Mouse (Mus musculus): Measurements from ENCODE around the gene Gm5485. TPM values are rescaled to one million over a fixed set of nuclear protein-coding genes. Genes with fewer than 3 reads are reported as not detected.

The Gm5485 gene
- polyA plus RNA-seq, 1 experiment = not detected

DNA sequence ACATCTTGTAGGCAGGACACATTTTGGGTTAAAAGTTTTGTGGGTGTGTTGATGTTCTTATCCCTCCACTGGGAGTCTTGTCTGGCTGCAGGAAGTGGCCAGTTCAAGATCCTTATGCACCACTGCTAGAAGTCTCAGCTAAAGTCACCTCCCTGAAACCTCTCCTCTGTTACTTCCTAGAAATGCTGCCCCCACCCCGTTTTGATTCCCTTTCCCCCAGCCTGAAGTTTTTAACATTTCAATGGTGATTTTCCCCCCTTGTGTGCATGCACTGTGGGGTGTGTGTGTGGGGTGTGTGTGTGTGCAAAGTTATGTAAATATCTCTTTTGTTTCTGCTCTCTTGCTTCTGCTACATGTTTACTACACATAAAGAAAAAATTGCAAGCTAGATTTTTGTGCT is 23.2 kb upstream of the Gm5485 start:
- Histone ChIP-seq H3K79me2 (ENCODE audit: control insufficient read depth, insufficient read depth) (no peaks in the 10 kb centered on the region), H3K36me3 (ENCODE audit: control insufficient read depth, insufficient read depth) (no peaks in the 10 kb centered on the region), H3ac (ENCODE audit: control insufficient read depth, insufficient read length, low read depth) (no peak overlapping the region), H3K79me3 (ENCODE audit: low read depth) (no peaks in the 10 kb centered on the region), H3K27me3 (ENCODE audit: control insufficient read depth, insufficient read depth, insufficient read length) (no peaks in the 10 kb centered on the region), H3K4me3 (ENCODE audit: insufficient read depth, poor library complexity, severe bottlenecking) (no peak overlapping the region)
- no peak for TF ChIP-seq CEBPB (IDR thresholded peaks at IDR 0.05; ENCODE audit: low read depth)
- TF ChIP-seq MAX (IDR thresholded peaks at IDR 0.05) = no peak
- no peak for TF ChIP-seq CTCF (IDR thresholded peaks at IDR 0.05; ENCODE audit: control insufficient read depth, insufficient read depth, insufficient read length)
- no peak for TF ChIP-seq MYOG (IDR thresholded peaks at IDR 0.05; ENCODE audit: control insufficient read depth, extremely low read depth, insufficient read length)
- no peak for TF ChIP-seq FOSL1 (IDR thresholded peaks at IDR 0.05; ENCODE audit: insufficient read depth, low read length, poor library complexity, severe bottlenecking)
- TF ChIP-seq MYOD1 (IDR thresholded peaks at IDR 0.05; ENCODE audit: control insufficient read depth, insufficient read length, low read depth) = no peak
- no peak for TF ChIP-seq USF1 (IDR thresholded peaks at IDR 0.05; ENCODE audit: low read depth)

DNA sequence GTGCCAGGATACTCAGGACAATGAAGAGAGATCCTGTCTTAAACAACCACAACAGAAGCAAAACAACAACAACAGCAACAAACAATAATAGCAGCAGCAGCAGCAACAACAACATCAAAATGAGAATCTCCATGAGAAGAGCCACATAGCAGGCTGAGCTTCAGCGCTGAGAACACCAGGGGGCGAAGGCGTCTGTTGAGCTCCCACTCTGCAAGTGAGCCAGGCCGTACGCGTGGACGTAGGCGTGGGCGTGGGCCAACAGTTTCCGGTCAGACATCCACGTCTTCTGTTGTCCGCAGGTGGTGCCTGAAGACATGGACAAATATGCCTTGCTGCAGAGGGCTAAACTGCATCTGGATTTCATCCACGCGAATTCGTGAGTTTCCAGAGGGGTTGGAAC is 18.8 kb upstream of the Gm5485 start, which contains the start of gene Morc1:
Gene Morc1 (plus strand): TSS at position 211 of the 400 bp plus-strand sequence.
- Histone ChIP-seq H3K4me3 (ENCODE audit: insufficient read depth, poor library complexity, severe bottlenecking) (no peak within 1 kb of the TSS), H3K79me3 (ENCODE audit: low read depth) (no peaks in the 10 kb centered on the region), H3ac (ENCODE audit: control insufficient read depth, insufficient read length, low read depth) (no peak within 1 kb of the TSS), H3K27me3 (ENCODE audit: control insufficient read depth, insufficient read depth, insufficient read length) (no peaks in the 10 kb centered on the region), H3K36me3 (ENCODE audit: control insufficient read depth, insufficient read depth) (no peaks in the 10 kb centered on the region), H3K79me2 (ENCODE audit: control insufficient read depth, insufficient read depth) (no peaks in the 10 kb centered on the region)
- no peak for TF ChIP-seq CTCF (IDR thresholded peaks at IDR 0.05; ENCODE audit: control insufficient read depth, insufficient read depth, insufficient read length)
- TF ChIP-seq CEBPB (IDR thresholded peaks at IDR 0.05; ENCODE audit: low read depth) = no peak
- no peak for TF ChIP-seq MAX (IDR thresholded peaks at IDR 0.05)
- no peak for TF ChIP-seq MYOG (IDR thresholded peaks at IDR 0.05; ENCODE audit: control insufficient read depth, extremely low read depth, insufficient read length)
- no peak for TF ChIP-seq FOSL1 (IDR thresholded peaks at IDR 0.05; ENCODE audit: insufficient read depth, low read length, poor library complexity, severe bottlenecking)
- no peak for TF ChIP-seq MYOD1 (IDR thresholded peaks at IDR 0.05; ENCODE audit: control insufficient read depth, insufficient read length, low read depth)
- TF ChIP-seq USF1 (IDR thresholded peaks at IDR 0.05; ENCODE audit: low read depth) = no peak

DNA sequence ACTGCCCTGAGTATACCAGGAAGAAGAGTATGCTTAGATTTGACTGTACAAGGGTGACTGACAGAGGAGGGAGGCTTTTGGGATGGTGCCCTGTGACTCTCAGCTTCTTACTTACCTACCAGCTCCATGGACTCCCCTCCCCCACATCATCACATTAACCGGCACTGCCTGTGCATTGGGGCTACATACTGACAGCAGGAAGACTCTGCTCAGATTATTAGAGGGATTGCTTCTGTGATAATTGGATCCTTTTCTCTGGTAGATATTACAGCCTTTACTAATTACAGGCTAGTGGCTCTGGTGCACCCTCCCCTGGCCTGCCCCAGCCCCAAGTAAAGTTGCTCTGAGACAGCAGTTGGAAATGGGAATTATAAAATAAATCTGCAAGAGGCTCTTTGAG is 17.2 kb upstream of the Gm5485 start:
- no peak overlapping the region for H3ac ChIP-seq (ENCODE audit: control insufficient read depth, insufficient read length, low read depth)
- TF ChIP-seq MAX (IDR thresholded peaks at IDR 0.05) (no peak), MYOD1 (IDR thresholded peaks at IDR 0.05; ENCODE audit: control insufficient read depth, insufficient read length, low read depth) (no peak), CTCF (IDR thresholded peaks at IDR 0.05; ENCODE audit: control insufficient read depth, insufficient read depth, insufficient read length) (no peak), MYOG (IDR thresholded peaks at IDR 0.05; ENCODE audit: control insufficient read depth, extremely low read depth, insufficient read length) (no peak), FOSL1 (IDR thresholded peaks at IDR 0.05; ENCODE audit: insufficient read depth, low read length, poor library complexity, severe bottlenecking) (no peak), USF1 (IDR thresholded peaks at IDR 0.05; ENCODE audit: low read depth) (no peak), CEBPB (IDR thresholded peaks at IDR 0.05; ENCODE audit: low read depth) (no peak)
- no peaks in the 10 kb centered on the region for H3K36me3 ChIP-seq (ENCODE audit: control insufficient read depth, insufficient read depth)
- no peak overlapping the region for H3K4me3 ChIP-seq (ENCODE audit: insufficient read depth, poor library complexity, severe bottlenecking)
- H3K79me3 ChIP-seq (ENCODE audit: low read depth) = no peaks in the 10 kb centered on the region
- H3K79me2 ChIP-seq (ENCODE audit: control insufficient read depth, insufficient read depth) = no peaks in the 10 kb centered on the region
- no peaks in the 10 kb centered on the region for H3K27me3 ChIP-seq (ENCODE audit: control insufficient read depth, insufficient read depth, insufficient read length)

- Histone ChIP-seq H3K4me3 (ENCODE audit: insufficient read depth, poor library complexity, severe bottlenecking) (no peak overlapping the region), H3K36me3 (ENCODE audit: control insufficient read depth, insufficient read depth) (no peaks in the 10 kb centered on the region), H3K79me2 (ENCODE audit: control insufficient read depth, insufficient read depth) (no peaks in the 10 kb centered on the region), H3ac (ENCODE audit: control insufficient read depth, insufficient read length, low read depth) (no peak overlapping the region), H3K79me3 (ENCODE audit: low read depth) (no peaks in the 10 kb centered on the region), H3K27me3 (ENCODE audit: control insufficient read depth, insufficient read depth, insufficient read length) (no peaks in the 10 kb centered on the region)
- no peak for TF ChIP-seq CEBPB (IDR thresholded peaks at IDR 0.05; ENCODE audit: low read depth)
- TF ChIP-seq MYOD1 (IDR thresholded peaks at IDR 0.05; ENCODE audit: control insufficient read depth, insufficient read length, low read depth) = no peak
- TF ChIP-seq CTCF (IDR thresholded peaks at IDR 0.05; ENCODE audit: control insufficient read depth, insufficient read depth, insufficient read length) = no peak
- no peak for TF ChIP-seq MYOG (IDR thresholded peaks at IDR 0.05; ENCODE audit: control insufficient read depth, extremely low read depth, insufficient read length)
- no peak for TF ChIP-seq MAX (IDR thresholded peaks at IDR 0.05)
- no peak for TF ChIP-seq USF1 (IDR thresholded peaks at IDR 0.05; ENCODE audit: low read depth)
- TF ChIP-seq FOSL1 (IDR thresholded peaks at IDR 0.05; ENCODE audit: insufficient read depth, low read length, poor library complexity, severe bottlenecking) = no peak
These were observed 11.9 kb upstream of the Gm5485 start for GRCm38 (mm10) chr16:48424069-48424468.

DNA sequence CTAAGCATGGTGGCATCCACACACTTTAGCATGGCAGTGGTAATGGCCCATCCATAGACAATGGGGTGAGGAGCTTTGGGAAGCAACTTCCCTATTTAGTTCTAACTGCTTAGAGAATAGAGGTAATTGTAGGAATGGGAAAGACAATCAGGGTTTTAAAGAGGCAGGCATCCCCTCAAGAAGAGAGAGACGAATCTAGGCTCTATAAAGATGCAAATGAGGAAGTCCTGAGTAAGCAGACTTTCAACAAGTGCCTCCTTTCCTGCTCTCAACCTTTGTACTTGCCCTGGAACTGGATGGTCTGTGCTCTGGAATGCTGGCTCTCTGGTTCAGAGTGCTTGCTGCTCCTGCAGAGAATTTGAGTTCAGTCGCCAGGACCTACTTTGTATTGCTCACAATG is 10.3 kb upstream of the Gm5485 start:
- no peaks in the 10 kb centered on the region for H3K79me3 ChIP-seq (ENCODE audit: low read depth)
- no peak overlapping the region for H3ac ChIP-seq (ENCODE audit: control insufficient read depth, insufficient read length, low read depth)
- H3K79me2 ChIP-seq (ENCODE audit: control insufficient read depth, insufficient read depth) = no peaks in the 10 kb centered on the region
- no peaks in the 10 kb centered on the region for H3K36me3 ChIP-seq (ENCODE audit: control insufficient read depth, insufficient read depth)
- H3K27me3 ChIP-seq (ENCODE audit: control insufficient read depth, insufficient read depth, insufficient read length) = no peaks in the 10 kb centered on the region
- TF ChIP-seq MAX (IDR thresholded peaks at IDR 0.05) (no peak), MYOG (IDR thresholded peaks at IDR 0.05; ENCODE audit: control insufficient read depth, extremely low read depth, insufficient read length) (no peak), CTCF (IDR thresholded peaks at IDR 0.05; ENCODE audit: control insufficient read depth, insufficient read depth, insufficient read length) (no peak)
- H3K4me3 ChIP-seq (ENCODE audit: insufficient read depth, poor library complexity, severe bottlenecking) = no peak overlapping the region

- H3K79me3 ChIP-seq (ENCODE audit: low read depth) = no peaks in the 10 kb centered on the region
- no peaks in the 10 kb centered on the region for H3K36me3 ChIP-seq (ENCODE audit: control insufficient read depth, insufficient read depth)
- H3ac ChIP-seq (ENCODE audit: control insufficient read depth, insufficient read length, low read depth) = no peak overlapping the region
- TF ChIP-seq CTCF (IDR thresholded peaks at IDR 0.05; ENCODE audit: control insufficient read depth, insufficient read depth, insufficient read length) = no peak
- no peak for TF ChIP-seq MYOG (IDR thresholded peaks at IDR 0.05; ENCODE audit: control insufficient read depth, extremely low read depth, insufficient read length)
- no peak for TF ChIP-seq CEBPB (IDR thresholded peaks at IDR 0.05; ENCODE audit: low read depth)
- no peak for TF ChIP-seq MAX (IDR thresholded peaks at IDR 0.05)
- H3K27me3 ChIP-seq (ENCODE audit: control insufficient read depth, insufficient read depth, insufficient read length) = no peaks in the 10 kb centered on the region
- H3K4me3 ChIP-seq (ENCODE audit: insufficient read depth, poor library complexity, severe bottlenecking) = no peak overlapping the region
- no peaks in the 10 kb centered on the region for H3K79me2 ChIP-seq (ENCODE audit: control insufficient read depth, insufficient read depth)
These were observed 6.8 kb upstream of the Gm5485 start for GRCm38 (mm10) chr16:48419035-48419434.

Measured in C2C12 (cell line).